Mouse (Mus musculus) ES-E14 (cell line): ENCODE data around the gene Vav1. TPM values are rescaled to one million over a fixed set of nuclear protein-coding genes. Genes with fewer than 3 reads are reported as not detected.
A peak's percentile ranks its signal among the peaks of the same experiment; 100 is the strongest.

ENCODE experiments used
- DNase-seq: peaks from one replicate; pipeline ENCODE4 v3.0.0-alpha.2; 2013; ENCODE audit warnings: low read depth, low spot score
- H3K27ac ChIP-seq: 2 replicates; pipeline ENCODE4 v1.5.1; 2012; ENCODE audit warnings: low read depth, mild to moderate bottlenecking, low read length, moderate library complexity, mixed read lengths; ENCODE audit not compliant: poor library complexity, insufficient read depth, severe bottlenecking
- H3K36me3 ChIP-seq: 2 replicates; pipeline ENCODE4 v1.6.1; 2012; ENCODE audit warnings: mild to moderate bottlenecking, low read length, moderate library complexity, mixed read lengths; ENCODE audit not compliant: control insufficient read depth, poor library complexity, insufficient read depth, severe bottlenecking
- H3K4me1 ChIP-seq, 2 experiments: fragments of 150-350 bp in 1 of 2; sonication (generic) in 1 of 2; 2 replicates each; pipeline ENCODE4 v1.6.1; 2012; ENCODE audit warnings: low read length in 2 of 2, mild to moderate bottlenecking in 1 of 2, mixed read lengths in 1 of 2; ENCODE audit not compliant: control insufficient read depth in 2 of 2, insufficient read depth in 2 of 2, poor library complexity in 1 of 2
- H3K4me3 ChIP-seq, 2 experiments: fragments of 150-350 bp in 1 of 2; sonication (generic) in 1 of 2; 2 replicates each; pipeline ENCODE4 v1.5.1; 2012; ENCODE audit warnings: low read length in 2 of 2, low read depth in 1 of 2, mild to moderate bottlenecking in 1 of 2, mixed read lengths in 1 of 2; ENCODE audit not compliant: insufficient read depth in 1 of 2, poor library complexity in 1 of 2, severe bottlenecking in 1 of 2
- H3K9ac ChIP-seq: 2 replicates; pipeline ENCODE4 v1.6.1; 2012; ENCODE audit warnings: low read depth, mild to moderate bottlenecking, low read length, mixed read lengths; ENCODE audit not compliant: poor library complexity, insufficient read depth, severe bottlenecking
- H3K9me3 ChIP-seq: fragments of 150-350 bp; sonication (generic); 2 replicates; pipeline ENCODE4 v1.6.1; 2012; ENCODE audit warnings: low read depth, mild to moderate bottlenecking, low read length; ENCODE audit not compliant: control insufficient read depth, insufficient read depth
- CHD2 ChIP-seq: IDR thresholded peaks from 2 replicates; pipeline ENCODE4 v1.6.1; 2014; ENCODE audit warnings: mild to moderate bottlenecking, low read depth, low read length, inconsistent platforms
- HCFC1 ChIP-seq: IDR thresholded peaks from 2 replicates; pipeline ENCODE4 v1.6.1; 2012; ENCODE audit warnings: low read length, inconsistent platforms, borderline replicate concordance; ENCODE audit not compliant: insufficient read depth
- MAFK ChIP-seq: IDR thresholded peaks from 2 replicates; pipeline ENCODE4 v1.6.1; 2014; ENCODE audit warnings: mild to moderate bottlenecking, low read depth, low read length, inconsistent platforms; ENCODE audit not compliant: insufficient read depth
- ZC3H11A ChIP-seq: IDR thresholded peaks from 2 replicates; pipeline ENCODE4 v1.6.1; 2012; ENCODE audit warnings: low read depth, mild to moderate bottlenecking, inconsistent platforms, low read length, borderline replicate concordance
- ZNF384 ChIP-seq: IDR thresholded peaks from 2 replicates; pipeline ENCODE4 v1.6.1; 2012; ENCODE audit warnings: low read depth, low read length, inconsistent platforms
- in situ Hi-C, 2 experiments: fragments of 600-800 bp; cut with MboI; formaldehyde crosslinking; loops; one replicate each; pipeline ENCODE4 v1.15.1; 2025; ENCODE audit warnings: low sequenced_read_pairs in 2 of 2, inconsistent platforms in 1 of 2; ENCODE audit not compliant: unreplicated experiment in 2 of 2
- total RNA-seq: library from RNA; depleted of rRNA; stranded (reverse); fragments of 300-350 nt; gene quantifications from 2 replicates; pipeline ENCODE4 v1.2.3, GENCODE M21; 2012

The Vav1 gene
- total RNA-seq, 1 experiment: 1.3 TPM

- Histone ChIP-seq H3K4me3 (peak overlapping the region; percentile 87 to 91), H3K9me3 (no peaks in the 10 kb centered on the region), H3K36me3 (peaks cover 26% of the 10 kb centered on the region), H3K27ac (no peak overlapping the region), H3K9ac (peak overlapping the region; percentile 45), H3K4me1 (peaks cover 0 to 11% of the 10 kb centered on the region in 2 experiments; a peak in 3 of 4 replicates)
- in situ Hi-C loops: no loop called here
- no peak for TF ChIP-seq MAFK
- TF ChIP-seq HCFC1: no peak
- TF ChIP-seq CHD2: no peak
- TF ChIP-seq ZC3H11A: no peak
- TF ChIP-seq ZNF384: no peak
- no peak for DNase-seq
Measured at GRCm38 (mm10) chr17:57250461-57251160, 28.3 kb upstream of the Vav1 start.

DNA sequence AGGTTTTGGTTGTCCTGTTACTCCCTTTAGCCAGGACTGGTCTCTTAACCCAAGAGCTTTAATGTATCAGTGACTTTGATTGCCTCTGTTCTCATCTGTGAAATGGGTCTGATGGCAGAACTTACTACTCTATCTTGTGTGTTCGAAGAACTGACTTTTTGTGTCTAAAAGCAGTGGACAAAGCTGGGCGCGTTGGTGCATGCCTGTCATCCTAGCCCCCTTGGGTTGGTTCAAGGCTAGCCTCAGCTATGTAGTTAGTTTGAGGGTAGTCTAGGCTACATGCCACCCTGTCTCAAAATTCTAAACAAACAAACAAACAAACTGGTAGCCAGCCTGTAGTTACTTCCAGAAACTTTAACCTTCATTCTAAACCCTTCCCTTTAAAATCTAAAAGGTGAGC, 27.5 kb upstream of the Vav1 start:
- H3K27ac ChIP-seq: no peak overlapping the region
- no peak overlapping the region for H3K4me3 ChIP-seq
- peaks cover 28% of the 10 kb centered on the region for H3K36me3 ChIP-seq
- in situ Hi-C loops: no loop called here
- no peak for TF ChIP-seq HCFC1
- TF ChIP-seq ZNF384: no peak
- TF ChIP-seq ZC3H11A: no peak
- TF ChIP-seq CHD2: no peak
- no peak for TF ChIP-seq MAFK
- no peaks in the 10 kb centered on the region for H3K9me3 ChIP-seq
- H3K4me1 ChIP-seq: peaks cover 0 to 11% of the 10 kb centered on the region in 2 experiments; a peak in 3 of 4 replicates
- DNase-seq: no peak
- H3K9ac ChIP-seq: no peak overlapping the region

GRCm38 (mm10) chr17:57253306-57253705, 25.6 kb upstream of the Vav1 start:
- in situ Hi-C loops: no loop called here
- no peak for TF ChIP-seq CHD2
- TF ChIP-seq HCFC1: no peak
- TF ChIP-seq ZC3H11A: no peak
- no peak for TF ChIP-seq ZNF384
- no peak for DNase-seq
- no peak overlapping the region for H3K4me3 ChIP-seq
- no peak overlapping the region for H3K27ac ChIP-seq
- H3K4me1 ChIP-seq: peaks cover 0 to 9% of the 10 kb centered on the region in 2 experiments; a peak in 3 of 4 replicates
- no peak overlapping the region for H3K9ac ChIP-seq
- no peaks in the 10 kb centered on the region for H3K9me3 ChIP-seq
- H3K36me3 ChIP-seq: peaks cover 40% of the 10 kb centered on the region

DNA sequence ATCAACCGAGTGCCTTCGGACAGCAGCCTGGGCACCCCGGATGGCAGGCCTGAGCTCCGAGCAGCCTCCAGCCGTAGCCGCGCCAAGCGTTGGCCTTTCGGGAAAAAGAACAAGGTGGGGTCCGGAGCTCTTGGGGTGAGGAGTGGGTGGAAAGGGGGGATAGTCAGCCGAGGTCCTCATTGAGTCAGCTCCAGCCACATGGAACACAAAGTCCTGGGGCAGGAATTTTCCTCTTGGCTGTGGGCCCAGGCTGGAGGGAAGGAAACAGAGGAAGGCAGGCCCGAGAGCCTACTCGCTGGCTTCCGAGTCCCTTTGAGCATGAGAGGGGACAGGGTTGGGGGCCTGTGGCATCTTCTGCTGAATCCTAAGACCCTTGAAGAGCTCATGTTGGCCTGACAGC, 23.5 kb upstream of the Vav1 start:
- Histone ChIP-seq H3K9ac (no peak overlapping the region), H3K36me3 (peaks cover 52% of the 10 kb centered on the region), H3K4me1 (peaks cover 0 to 6% of the 10 kb centered on the region in 2 experiments; a peak in 2 of 4 replicates), H3K27ac (no peak overlapping the region), H3K9me3 (no peaks in the 10 kb centered on the region), H3K4me3 (no peak overlapping the region)
- TF ChIP-seq MAFK: no peak
- no peak for TF ChIP-seq HCFC1
- no peak for TF ChIP-seq ZC3H11A
- TF ChIP-seq CHD2: no peak
- TF ChIP-seq ZNF384: no peak
- DNase-seq: no peak
- in situ Hi-C loops: no loop called here

- TF ChIP-seq ZNF384 (no peak), CHD2 (no peak), HCFC1 (no peak), MAFK (no peak), ZC3H11A (no peak)
- DNase-seq: no peak
- Histone ChIP-seq H3K9ac (no peak overlapping the region), H3K36me3 (peaks cover 63% of the 10 kb centered on the region), H3K27ac (no peak overlapping the region), H3K9me3 (no peaks in the 10 kb centered on the region), H3K4me3 (no peak overlapping the region), H3K4me1 (peaks cover 0 to 3% of the 10 kb centered on the region in 2 experiments; a peak in 1 of 4 replicates)
- in situ Hi-C loops: no loop called here
Measured at GRCm38 (mm10) chr17:57256921-57257485, 21.9 kb upstream of the Vav1 start.
